Mouse (Mus musculus): ENCODE measurements at regions not wholly inside any gene's neighbourhood (a gene's known extent, or its start where the extent isn't known, plus 50 kb on each side); places are given as distances from the start of the nearest gene placed in this dataset.
A peak's percentile ranks its signal among the peaks of the same experiment; 100 is the strongest.

- H3K4me3 ChIP-seq, result no peak overlapping the region
Observed at GRCm38 (mm10) chr1:179906115-179906514, 54.2 kb upstream of the Cdc42bpa start.

GRCm38 (mm10) chr1:179892711-179893110 lies 67.6 kb upstream of the Cdc42bpa start:
- Histone ChIP-seq H3K4me1 (no peaks in the 10 kb centered on the region), H3K4me3 (no peak overlapping the region), H3K4me2 (replicated peaks) (no peak overlapping the region), H3K9me3 (no peaks in the 10 kb centered on the region), H3K9ac (no peak overlapping the region), H3K36me3 (no peaks in the 10 kb centered on the region), H3K27me3 (no peaks in the 10 kb centered on the region), H3K27ac (no peak overlapping the region)
- 82% methylated on average over 6 of the region's 6 CpGs for WGBS
- no peak for ATAC-seq (ENCODE audit: low FRiP score, low read depth)

More at GRCm38 (mm10) chr1:179906115-179906514, 54.2 kb upstream of the Cdc42bpa start:
- Histone ChIP-seq H3K9ac (no peak overlapping the region), H3K9me3 (no peaks in the 10 kb centered on the region), H3K36me3 (no peaks in the 10 kb centered on the region), H3K4me2 (replicated peaks) (no peak overlapping the region), H3K27ac (no peak overlapping the region), H3K4me1 (no peaks in the 10 kb centered on the region), H3K27me3 (no peaks in the 10 kb centered on the region)
- WGBS, result 90% methylated on average over 5 of the region's 5 CpGs
- ATAC-seq (ENCODE audit: low FRiP score, low read depth), result no peak

- ATAC-seq (ENCODE audit: low FRiP score, low read depth), result no peak
- H3K9me3 ChIP-seq, result no peaks in the 10 kb centered on the region
- peaks cover 2% of the 10 kb centered on the region; the same call in 1 of the 2 replicates for H3K4me1 ChIP-seq
- no peak overlapping the region for H3K4me2 ChIP-seq (replicated peaks)
- no peak overlapping the region for H3K27ac ChIP-seq
- H3K27me3 ChIP-seq, result no peaks in the 10 kb centered on the region
- no peaks in the 10 kb centered on the region for H3K36me3 ChIP-seq
- no peak overlapping the region for H3K4me3 ChIP-seq
- 57% methylated on average over 9 of the region's 9 CpGs for WGBS
- H3K9ac ChIP-seq, result no peak overlapping the region
Observed at GRCm38 (mm10) chr1:179887921-179888320, 72.4 kb upstream of the Cdc42bpa start.

- Histone ChIP-seq H3K27me3 (no peaks in the 10 kb centered on the region), H3K9me3 (no peaks in the 10 kb centered on the region), H3K4me2 (replicated peaks) (no peak overlapping the region), H3K27ac (no peak overlapping the region), H3K4me1 (peaks cover 18% of the 10 kb centered on the region), H3K36me3 (no peaks in the 10 kb centered on the region), H3K4me3 (no peak overlapping the region), H3K9ac (no peak overlapping the region)
- 84% methylated on average over 5 of the region's 5 CpGs for whole genome bisulfite sequencing
- no peak for ATAC-seq (ENCODE audit: low FRiP score, low read depth)
Observed at GRCm38 (mm10) chr1:179881222-179881621, 77.7 kb upstream of the Ahctf1 start.

GRCm38 (mm10) chr1:179877893-179878292 lies 74.4 kb upstream of the Ahctf1 start:
- H3K27ac ChIP-seq, result no peak overlapping the region
- 87% methylated on average over 6 of the region's 6 CpGs for WGBS
- no peak overlapping the region for H3K4me3 ChIP-seq
- H3K36me3 ChIP-seq, result no peaks in the 10 kb centered on the region
- no peaks in the 10 kb centered on the region for H3K9me3 ChIP-seq
- H3K27me3 ChIP-seq, result no peaks in the 10 kb centered on the region
- H3K4me2 ChIP-seq (replicated peaks), result no peak overlapping the region
- H3K4me1 ChIP-seq, result peaks cover 20% of the 10 kb centered on the region
- no peak overlapping the region for H3K9ac ChIP-seq
- no peak for ATAC-seq (ENCODE audit: low FRiP score, low read depth)

- ATAC-seq (ENCODE audit: low FRiP score, low read depth), result no peak
- no peaks in the 10 kb centered on the region for H3K36me3 ChIP-seq
- no peak overlapping the region for H3K4me2 ChIP-seq (replicated peaks)
- H3K4me3 ChIP-seq, result no peak overlapping the region
- WGBS, result 59% methylated on average over 12 of the region's 12 CpGs
- H3K9ac ChIP-seq, result no peak overlapping the region
- no peak overlapping the region for H3K27ac ChIP-seq
- no peaks in the 10 kb centered on the region for H3K27me3 ChIP-seq
- H3K9me3 ChIP-seq, result no peaks in the 10 kb centered on the region
- peaks cover 11% of the 10 kb centered on the region; the same call in 1 of the 2 replicates for H3K4me1 ChIP-seq
Observed at GRCm38 (mm10) chr1:179873772-179874555, 70.5 kb upstream of the Ahctf1 start.

- no peak overlapping the region for H3K4me3 ChIP-seq
- ATAC-seq (ENCODE audit: low FRiP score, low read depth), result no peak
- H3K9ac ChIP-seq, result no peak overlapping the region
- WGBS, result 80% methylated on average over 3 of the region's 3 CpGs
- H3K9me3 ChIP-seq, result no peaks in the 10 kb centered on the region
- H3K27ac ChIP-seq, result no peak overlapping the region
- peaks cover 11% of the 10 kb centered on the region; the same call in 1 of the 2 replicates for H3K4me1 ChIP-seq
- H3K36me3 ChIP-seq, result no peaks in the 10 kb centered on the region
- no peaks in the 10 kb centered on the region for H3K27me3 ChIP-seq
- H3K4me2 ChIP-seq (replicated peaks), result no peak overlapping the region
Observed at GRCm38 (mm10) chr1:179871961-179872360, 68.5 kb upstream of the Ahctf1 start.

- no peak for ATAC-seq (ENCODE audit: low FRiP score, low read depth)
- H3K36me3 ChIP-seq, result no peaks in the 10 kb centered on the region
- no peak overlapping the region for H3K4me2 ChIP-seq (replicated peaks)
- no peaks in the 10 kb centered on the region for H3K27me3 ChIP-seq
- WGBS, result 89% methylated on average over 9 of the region's 9 CpGs
- no peak overlapping the region for H3K4me3 ChIP-seq
- no peak overlapping the region for H3K9ac ChIP-seq
- no peak overlapping the region for H3K27ac ChIP-seq
- H3K9me3 ChIP-seq, result no peaks in the 10 kb centered on the region
- H3K4me1 ChIP-seq, result peaks cover 6% of the 10 kb centered on the region; the same call in 1 of the 2 replicates
Observed at GRCm38 (mm10) chr1:179868656-179869055, 65.2 kb upstream of the Ahctf1 start.

- Histone ChIP-seq H3K4me2 (replicated peaks) (no peak overlapping the region), H3K36me3 (no peaks in the 10 kb centered on the region), H3K27ac (no peak overlapping the region), H3K4me1 (peaks cover 6% of the 10 kb centered on the region; the same call in 1 of the 2 replicates), H3K27me3 (no peaks in the 10 kb centered on the region), H3K4me3 (no peak overlapping the region), H3K9ac (no peak overlapping the region), H3K9me3 (no peaks in the 10 kb centered on the region)
- WGBS, result 95% methylated on average over 4 of the region's 4 CpGs
- ATAC-seq (ENCODE audit: low FRiP score, low read depth), result no peak
Observed at GRCm38 (mm10) chr1:179867493-179867892, 64.0 kb upstream of the Ahctf1 start.

- 69% methylated on average over 16 of the region's 16 CpGs for WGBS
- Histone ChIP-seq H3K27me3 (no peaks in the 10 kb centered on the region), H3K9ac (no peak overlapping the region), H3K4me2 (replicated peaks) (no peak overlapping the region), H3K27ac (peak overlapping the region; percentile 28; the same call in 1 of the 2 replicates), H3K9me3 (no peaks in the 10 kb centered on the region), H3K36me3 (no peaks in the 10 kb centered on the region), H3K4me1 (peaks cover 6% of the 10 kb centered on the region; the same call in 1 of the 2 replicates), H3K4me3 (no peak overlapping the region)
- ATAC-seq (ENCODE audit: low FRiP score, low read depth), result no peak
Observed at GRCm38 (mm10) chr1:179866056-179866772, 62.7 kb upstream of the Ahctf1 start.

- no peak for ATAC-seq (ENCODE audit: low FRiP score, low read depth)
- Histone ChIP-seq H3K27ac (no peak overlapping the region), H3K9me3 (no peaks in the 10 kb centered on the region), H3K4me1 (peaks cover 6% of the 10 kb centered on the region; the same call in 1 of the 2 replicates), H3K36me3 (no peaks in the 10 kb centered on the region), H3K9ac (no peak overlapping the region), H3K27me3 (no peaks in the 10 kb centered on the region), H3K4me3 (no peak overlapping the region), H3K4me2 (replicated peaks) (no peak overlapping the region)
- WGBS, result 60% methylated on average over 11 of the region's 11 CpGs
Observed at GRCm38 (mm10) chr1:179865561-179865960, 62.1 kb upstream of the Ahctf1 start.

- H3K9me3 ChIP-seq, result no peaks in the 10 kb centered on the region
- WGBS, result 89% methylated on average over 5 of the region's 5 CpGs
- H3K27me3 ChIP-seq, result no peaks in the 10 kb centered on the region
- no peaks in the 10 kb centered on the region for H3K36me3 ChIP-seq
- H3K9ac ChIP-seq, result no peak overlapping the region
- H3K4me1 ChIP-seq, result peaks cover 6% of the 10 kb centered on the region; the same call in 1 of the 2 replicates
- no peak overlapping the region for H3K4me2 ChIP-seq (replicated peaks)
- H3K27ac ChIP-seq, result no peak overlapping the region
- no peak for ATAC-seq (ENCODE audit: low FRiP score, low read depth)
- H3K4me3 ChIP-seq, result no peak overlapping the region
Observed at GRCm38 (mm10) chr1:179864537-179865226, 61.2 kb upstream of the Ahctf1 start.

Data from limb, embryonic 13.5 days (tissue).